Mouse (Mus musculus): ENCODE results near the gene Gsta4.

- TF ChIP-seq CTCF (IDR thresholded peaks at IDR 0.05; ENCODE audit: low read depth), result no peak
- no peak for TF ChIP-seq EP300 (IDR thresholded peaks at IDR 0.05; ENCODE audit: low read depth)
Measured at GRCm38 (mm10) chr9:78174016-78174415, 8.6 kb upstream of the Gsta4 start.

Data from liver, embryonic 14.5 days (tissue).